Mouse (Mus musculus): ENCODE results near the gene Tenm3.

Gene Tenm3

DNA sequence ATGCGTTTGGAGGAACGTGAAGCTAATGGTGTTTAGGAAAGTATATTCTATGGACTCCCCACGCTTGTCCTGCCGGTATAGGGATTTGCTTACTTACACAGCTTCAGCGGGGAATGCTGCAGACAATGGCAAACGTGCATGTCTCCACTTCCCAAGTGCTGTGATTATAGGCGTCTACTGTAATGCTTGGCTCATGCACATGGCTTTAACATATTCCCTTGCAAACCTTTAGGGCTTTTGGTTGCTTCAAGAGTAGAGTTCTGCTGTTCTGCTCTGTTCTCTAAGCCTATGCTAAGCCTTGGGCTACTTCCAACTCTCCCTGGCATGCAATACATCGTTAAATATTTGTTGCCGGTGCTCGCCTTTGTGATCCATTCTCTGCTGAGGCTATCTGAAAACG, 102.8 kb downstream of the Tenm3 start:
- DNase-seq (ENCODE audit: low spot score in 2 of 2) = no peak

DNA sequence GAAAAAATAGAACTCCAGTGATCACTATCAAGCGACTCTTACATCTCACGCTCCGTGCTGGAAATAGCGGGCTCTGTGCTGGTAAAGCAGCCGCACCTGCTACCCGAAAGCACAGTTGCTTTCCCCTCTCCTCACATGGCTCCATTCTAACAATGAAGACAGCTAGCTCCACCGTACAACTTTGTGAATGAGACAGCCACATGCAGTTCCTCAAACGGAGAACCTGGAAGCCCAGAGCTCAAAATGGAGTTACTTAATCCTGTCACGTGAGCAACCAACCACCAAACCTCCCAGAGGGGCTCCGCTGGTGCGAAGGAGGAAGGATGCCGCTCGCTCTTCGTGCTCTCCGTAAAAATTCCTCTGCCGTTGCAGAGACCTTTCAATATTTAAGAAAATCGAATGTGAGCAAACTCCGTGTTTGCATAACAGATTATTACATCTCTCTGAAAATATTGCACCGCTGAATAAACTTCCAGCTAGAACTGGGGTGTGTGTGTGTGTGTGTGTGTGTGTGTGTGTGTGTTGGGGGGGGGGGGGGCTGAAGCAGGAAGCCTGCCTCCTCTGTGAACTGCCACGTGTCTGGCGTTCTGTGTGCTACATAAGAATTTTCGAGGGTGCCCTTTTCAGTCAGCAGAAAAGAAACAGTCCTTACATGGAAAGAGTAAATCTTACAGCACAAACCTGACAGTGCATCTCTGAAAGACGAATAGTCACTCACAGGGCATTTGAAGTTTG, 103.4 kb downstream of the Tenm3 start:
- no peak for DNase-seq (ENCODE audit: low spot score in 2 of 2)

DNA sequence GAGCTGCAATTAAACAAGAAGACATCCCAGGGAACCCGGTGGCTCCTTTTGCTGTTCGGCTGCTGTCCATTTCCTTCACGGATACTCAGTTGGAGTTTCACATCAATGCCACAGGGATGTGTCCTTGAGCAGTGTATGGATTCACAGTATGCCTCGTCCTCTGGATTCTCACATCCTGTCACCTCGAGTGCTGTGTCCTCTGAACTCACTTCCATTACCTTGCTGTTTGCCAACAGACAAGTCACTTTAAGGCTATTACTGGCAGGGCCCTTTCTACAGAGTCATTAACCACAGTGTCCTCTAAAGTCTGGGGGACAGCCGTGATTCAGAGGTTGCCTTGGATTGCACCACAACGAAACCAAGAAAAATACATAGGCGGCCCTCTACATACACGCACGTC, 110.0 kb downstream of the Tenm3 start:
- no peak for DNase-seq (ENCODE audit: low spot score in 2 of 2)

DNA sequence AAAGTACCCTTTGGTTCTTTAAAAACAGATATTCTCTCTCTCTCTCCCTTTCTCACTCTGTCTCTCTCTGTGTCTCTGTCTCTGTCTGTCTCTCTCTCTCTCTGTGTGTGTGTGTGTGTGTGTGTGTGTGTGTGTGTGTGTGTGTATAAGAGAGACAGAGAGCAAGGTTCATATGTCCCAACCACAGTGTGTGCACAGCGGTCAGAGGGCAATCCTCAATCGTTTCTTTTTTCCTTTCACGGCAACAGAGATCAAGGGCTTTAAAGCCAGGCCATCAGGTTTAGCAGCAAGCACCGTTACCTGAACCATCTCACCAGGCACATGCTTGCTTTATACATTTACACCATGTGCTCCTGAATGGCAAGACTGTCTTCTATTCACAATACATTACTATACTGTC, 110.7 kb downstream of the Tenm3 start:
- DNase-seq (ENCODE audit: low spot score in 2 of 2) = no peak

DNA sequence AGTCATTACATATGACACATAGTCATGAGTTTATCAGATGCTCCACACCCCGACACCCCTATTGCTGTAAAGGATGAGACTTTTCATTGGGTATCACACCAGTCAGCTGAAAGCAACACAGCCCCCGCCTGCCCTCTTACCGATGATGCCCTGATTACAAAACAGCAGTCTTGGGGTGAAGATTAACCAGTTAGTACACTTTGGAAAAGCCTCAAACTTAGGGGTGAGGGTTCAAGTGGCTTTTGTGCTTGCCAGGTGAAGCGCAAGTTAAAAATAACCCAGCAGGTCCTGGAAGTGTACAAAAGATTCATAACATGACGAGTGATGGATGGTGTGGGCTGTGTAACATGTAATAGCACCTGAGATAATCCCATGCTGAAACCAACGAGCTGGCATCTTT, 113.0 kb downstream of the Tenm3 start:
- no peak for DNase-seq (ENCODE audit: low spot score in 2 of 2)

DNA sequence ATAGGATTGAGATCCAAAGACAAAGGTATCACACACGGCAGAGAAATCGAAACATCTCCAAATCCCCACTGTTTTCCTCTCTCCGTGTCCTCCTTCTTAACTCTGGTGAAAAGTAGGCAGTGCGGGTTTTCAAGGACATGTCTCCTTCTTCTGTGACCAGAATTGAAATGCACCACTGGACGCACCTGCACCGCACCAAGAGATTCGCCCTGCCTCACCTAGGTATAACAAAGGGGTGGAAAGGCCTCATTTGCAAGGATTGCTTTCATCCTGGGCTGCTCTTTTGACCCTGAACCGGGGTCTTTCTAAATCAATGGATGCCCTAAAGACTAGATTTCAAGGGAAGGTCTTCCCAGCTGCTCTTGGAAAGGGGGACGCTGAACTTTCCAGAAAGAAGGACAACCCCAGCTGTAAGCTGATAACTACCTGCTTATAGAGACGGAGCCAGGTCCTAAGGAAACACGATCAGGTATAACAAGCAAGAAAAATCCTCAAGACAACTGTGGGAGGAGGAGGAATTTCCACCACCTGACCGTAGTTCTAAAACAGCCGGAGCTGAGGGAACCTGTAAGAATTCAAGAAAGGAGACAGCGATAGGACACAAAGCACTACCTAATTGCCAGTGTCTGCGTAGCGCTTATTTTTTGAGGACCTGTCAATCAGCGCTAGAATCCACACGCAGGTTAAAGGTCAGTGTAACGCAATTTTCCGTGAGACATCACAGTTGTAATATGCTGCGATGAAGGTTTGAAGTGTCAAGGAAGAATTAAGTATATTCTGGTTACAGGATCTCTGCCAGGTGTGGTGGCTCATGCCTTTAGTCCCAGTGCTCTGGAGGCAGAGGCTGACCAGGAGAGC, 114.7 kb downstream of the Tenm3 start:
- no peak for DNase-seq (ENCODE audit: low spot score in 2 of 2)

DNA sequence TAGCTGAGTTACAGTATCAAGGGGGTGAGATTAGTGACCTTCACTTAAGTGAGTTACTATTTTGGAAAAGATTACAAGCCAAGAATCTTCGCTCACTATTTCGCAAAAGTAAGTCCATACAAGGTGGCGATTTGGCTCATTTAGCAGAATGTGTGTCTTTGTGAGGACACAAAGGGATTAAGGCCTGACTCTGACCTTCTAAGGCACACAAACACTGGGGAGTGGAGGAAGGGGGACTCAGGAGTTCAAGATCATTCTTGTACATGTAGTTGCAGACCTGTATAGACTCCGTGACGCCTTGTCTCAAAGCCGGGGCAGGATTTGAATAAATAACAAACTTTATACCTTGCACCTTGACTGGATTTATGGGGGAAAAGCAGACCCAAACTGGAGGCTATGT, 115.7 kb downstream of the Tenm3 start:
- DNase-seq (ENCODE audit: low spot score in 2 of 2) = no peak

DNA sequence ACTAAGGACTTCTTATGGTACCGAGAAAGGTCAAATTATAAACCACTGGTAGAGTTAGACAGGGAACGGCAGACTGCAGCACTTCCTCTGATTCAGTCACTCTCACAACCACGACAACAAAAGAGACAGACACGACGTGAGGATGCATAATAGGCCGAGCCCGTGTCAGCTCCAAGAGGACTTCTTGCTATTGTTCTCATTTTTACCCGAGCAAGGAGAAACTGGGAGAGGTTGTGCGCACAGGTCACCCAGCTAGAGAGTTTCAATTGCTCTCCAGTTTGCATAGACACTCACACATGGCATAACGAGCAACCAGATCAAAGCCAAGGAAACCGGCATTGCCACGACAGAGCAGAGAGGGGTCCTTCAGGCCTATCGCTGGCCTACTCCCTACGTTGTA, 121.0 kb downstream of the Tenm3 start:
- no peak for DNase-seq (ENCODE audit: low spot score in 2 of 2)

DNA sequence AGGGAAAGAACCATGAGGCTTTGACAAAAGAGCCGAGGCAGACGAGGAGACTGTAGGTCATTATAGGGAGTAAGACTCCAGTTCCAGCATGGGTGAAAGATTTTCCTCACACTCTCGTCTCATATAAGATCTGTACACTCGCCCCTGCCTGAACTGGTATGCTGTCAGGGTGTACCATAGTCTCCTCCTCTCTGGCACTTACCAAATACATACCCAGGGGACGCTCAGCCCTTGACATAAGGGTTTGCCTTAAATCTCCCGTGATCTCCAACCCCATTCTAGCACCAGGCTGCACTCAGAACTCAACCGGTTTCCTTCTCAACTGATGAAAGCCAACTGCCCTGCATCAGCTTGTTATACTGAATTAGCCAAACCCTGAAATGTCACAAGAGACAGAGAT, 121.4 kb downstream of the Tenm3 start:
- DNase-seq (ENCODE audit: low spot score in 2 of 2) = no peak

DNA sequence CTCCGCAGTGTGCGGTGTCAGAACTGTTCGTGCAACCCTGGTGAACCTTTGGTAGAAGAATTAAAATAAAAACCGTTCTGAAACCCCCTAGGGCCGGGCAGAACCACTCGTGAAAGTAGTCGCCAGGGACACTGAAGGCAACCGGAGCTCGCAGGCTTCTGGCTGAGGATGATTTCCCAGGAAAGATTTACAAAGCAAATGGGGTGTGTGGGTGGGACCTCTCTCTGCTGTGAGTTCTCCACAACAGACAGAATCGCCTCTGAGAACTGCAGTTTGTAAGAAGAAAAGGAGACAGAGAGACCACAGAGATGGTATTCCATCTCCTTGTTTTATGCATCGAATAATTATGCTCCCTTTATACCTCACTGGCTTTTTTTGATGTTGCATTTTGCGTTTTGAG, 122.4 kb downstream of the Tenm3 start:
- no peak for DNase-seq (ENCODE audit: low spot score in 2 of 2)

DNA sequence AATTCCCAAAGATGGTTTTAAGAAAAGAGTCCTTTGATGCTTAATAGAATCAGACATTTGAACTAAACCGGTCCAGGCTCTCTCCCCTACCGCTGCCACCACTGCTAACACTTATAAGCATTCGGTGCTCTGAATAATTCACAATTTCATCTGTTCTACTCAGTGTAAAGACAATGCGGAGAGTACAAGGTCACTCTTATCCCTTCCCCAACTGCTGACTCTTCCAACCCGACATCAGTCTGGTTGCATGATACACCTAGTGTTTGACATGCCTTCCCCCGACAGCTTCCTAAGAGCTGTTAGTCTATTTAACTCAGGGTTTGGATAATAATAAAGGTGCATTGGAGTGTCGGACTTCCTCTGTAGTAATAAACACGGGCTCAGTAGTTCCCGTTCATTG, 128.1 kb downstream of the Tenm3 start:
- no peak for DNase-seq (ENCODE audit: low spot score in 2 of 2)

DNA sequence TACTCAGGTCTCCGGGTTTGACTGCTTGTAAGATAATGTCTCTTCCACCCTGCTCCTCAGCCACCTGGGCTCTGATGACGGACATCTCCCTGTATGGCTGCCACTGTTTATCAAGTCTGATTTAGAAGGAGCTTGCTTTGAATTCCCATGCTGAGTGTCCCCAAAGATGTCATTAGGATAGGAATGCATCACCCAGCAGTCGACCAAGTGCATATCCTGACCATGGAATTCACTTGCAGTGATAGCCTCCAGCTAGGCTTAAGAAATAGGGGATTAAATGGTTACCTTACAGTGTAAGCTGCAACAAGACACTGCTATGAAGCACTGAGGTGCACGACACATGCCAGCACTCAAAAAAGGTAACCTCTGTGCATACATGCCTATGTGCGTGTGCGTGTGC, 137.1 kb downstream of the Tenm3 start:
- no peak for DNase-seq (ENCODE audit: low spot score in 2 of 2)

DNA sequence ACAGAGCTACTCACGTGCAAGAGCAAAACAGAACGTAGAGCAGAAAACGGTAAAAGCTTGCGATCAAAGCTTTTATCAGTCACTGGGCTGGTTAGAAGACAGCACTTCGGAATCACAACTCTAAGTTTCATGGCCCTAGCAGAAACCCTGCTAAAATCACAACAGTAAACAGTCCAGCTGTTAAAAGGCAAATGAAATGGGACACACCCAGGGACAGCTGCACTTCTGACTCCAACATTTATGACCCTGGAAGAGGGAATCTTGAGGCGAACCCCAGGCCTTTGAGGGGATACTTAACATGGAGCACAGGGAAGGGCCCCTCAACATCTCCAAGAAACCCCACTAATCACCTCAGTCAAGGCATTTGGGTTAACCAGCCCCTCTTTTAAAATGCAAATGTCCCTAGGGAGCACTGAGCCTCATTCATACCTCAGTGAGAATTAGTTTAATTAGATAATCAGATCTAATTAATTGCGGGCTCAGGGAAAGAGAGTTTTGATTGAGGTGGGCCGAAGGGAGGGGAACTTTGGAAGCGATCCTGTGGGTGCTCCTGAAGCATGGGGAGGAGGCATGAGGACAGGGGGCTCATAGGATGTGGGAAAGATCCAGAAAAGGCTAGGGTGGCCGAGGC, 138.8 kb downstream of the Tenm3 start:
- DNase-seq (ENCODE audit: low spot score in 2 of 2) = peak in 1 of 2 experiments; percentile 21

DNA sequence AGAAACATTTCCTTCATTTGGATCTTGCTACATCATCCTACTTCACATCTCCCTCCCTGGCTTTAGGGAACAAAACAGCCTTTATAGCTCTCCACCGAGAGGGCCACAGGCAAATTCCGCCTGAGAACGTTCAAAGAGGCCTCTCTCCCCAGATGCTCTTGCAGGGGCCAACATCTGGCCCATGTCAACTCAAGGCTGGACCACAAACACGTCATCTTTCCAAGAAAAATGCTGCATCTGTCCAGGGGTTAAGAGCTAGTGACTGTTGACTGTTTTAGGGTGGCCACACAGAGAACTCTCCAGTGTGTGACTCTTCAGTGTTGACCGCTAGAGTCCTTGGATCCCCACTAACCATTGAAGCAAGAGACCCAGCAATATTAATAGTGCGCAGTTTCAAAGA, 139.3 kb downstream of the Tenm3 start:
- DNase-seq (ENCODE audit: low spot score in 2 of 2) = peak; percentile 65 to 68

DNA sequence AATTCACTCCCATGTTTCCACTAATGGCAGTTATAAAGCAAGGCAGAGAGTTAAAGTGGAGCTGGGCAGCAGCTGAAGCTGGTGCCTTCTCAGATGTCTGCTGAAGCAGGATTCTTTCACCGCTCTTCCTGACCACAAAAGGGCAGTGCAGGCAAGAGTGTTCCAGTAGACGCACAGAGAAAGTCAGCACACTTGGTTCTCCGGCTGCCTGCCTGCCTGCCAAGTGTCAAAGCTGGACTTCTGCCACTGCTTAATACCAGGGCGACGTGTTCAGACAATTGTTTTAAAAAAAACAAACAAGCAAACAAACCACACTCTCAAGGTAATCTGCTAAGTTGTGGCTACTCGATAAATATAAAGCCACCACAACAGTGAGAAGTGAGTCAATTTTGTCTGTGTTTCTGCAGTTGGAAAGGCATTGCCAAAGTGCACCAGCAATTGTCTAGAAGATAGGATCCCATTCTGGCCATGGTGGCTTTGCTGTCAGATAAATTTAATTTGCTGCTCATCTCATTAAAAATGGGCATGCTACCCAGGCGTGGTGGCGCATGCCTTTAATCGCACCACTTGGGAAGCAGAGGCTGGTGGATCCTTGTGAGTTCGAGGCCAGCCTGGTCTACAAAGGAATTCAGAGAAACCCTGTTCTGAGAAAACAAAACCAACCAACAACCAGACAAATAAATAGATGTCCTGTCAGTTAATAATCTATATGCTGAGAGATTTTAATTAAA, 152.9 kb downstream of the Tenm3 start:
- peak; percentile 16 to 51 for DNase-seq (ENCODE audit: low spot score in 2 of 2)

DNA sequence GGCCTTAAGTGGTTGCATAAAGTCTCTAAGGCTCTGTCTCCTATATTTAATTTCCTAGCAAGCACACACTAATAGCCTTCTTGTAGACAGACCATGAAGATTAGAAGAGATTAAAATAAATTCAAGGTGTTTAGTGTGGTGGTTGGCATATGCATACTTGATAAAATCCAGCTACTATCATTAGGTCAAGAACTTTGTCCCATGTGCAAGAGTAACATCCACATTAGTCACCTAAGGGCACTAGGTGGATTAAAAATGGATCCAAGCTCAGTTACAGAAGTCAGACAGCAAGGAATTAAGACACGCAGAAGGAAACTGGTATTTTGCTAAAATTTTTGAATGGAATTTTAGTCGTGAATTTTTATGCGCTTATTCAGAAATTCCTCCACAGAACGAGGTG, 155.0 kb downstream of the Tenm3 start:
- no peak for DNase-seq (ENCODE audit: low spot score in 2 of 2)

DNA sequence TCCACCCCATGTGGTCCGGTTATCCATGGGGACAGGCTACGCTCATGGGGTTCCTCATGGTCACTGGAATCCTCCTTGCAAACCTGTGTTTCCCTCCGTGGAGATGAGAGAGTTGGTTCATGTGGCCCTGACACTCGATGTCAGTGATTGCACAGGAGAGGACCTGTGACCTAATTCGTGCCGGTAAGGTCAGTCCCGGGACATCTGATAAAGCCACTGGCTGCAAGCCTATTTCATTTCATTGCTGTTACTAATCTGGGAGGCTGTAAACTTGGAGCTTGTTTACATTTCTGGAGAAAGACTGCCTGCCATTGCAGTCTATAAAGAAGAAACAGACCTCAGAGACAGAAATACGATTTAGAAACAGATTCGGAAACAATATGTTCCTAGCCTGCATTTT, 155.6 kb downstream of the Tenm3 start:
- no peak for DNase-seq (ENCODE audit: low spot score in 2 of 2)

DNA sequence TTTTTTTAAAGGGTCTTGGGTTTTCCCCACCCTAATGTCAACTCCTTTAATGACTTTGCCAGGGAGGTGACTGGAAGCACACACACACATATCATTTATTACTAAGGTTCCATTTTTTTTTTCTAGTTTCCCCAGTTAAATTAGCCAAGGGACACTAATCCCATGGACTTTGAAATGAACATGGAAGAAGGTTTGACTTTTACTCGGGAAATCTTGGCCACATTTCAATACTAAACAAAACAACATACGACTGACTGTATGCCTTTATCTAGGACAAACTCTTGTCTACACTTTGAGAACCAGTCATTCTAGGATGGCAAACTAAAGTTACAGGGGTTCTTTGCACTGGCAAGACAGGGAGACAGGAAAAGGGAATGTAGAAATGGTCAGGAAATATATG, 170.3 kb downstream of the Tenm3 start:
- DNase-seq (ENCODE audit: low spot score in 2 of 2) = no peak

DNA sequence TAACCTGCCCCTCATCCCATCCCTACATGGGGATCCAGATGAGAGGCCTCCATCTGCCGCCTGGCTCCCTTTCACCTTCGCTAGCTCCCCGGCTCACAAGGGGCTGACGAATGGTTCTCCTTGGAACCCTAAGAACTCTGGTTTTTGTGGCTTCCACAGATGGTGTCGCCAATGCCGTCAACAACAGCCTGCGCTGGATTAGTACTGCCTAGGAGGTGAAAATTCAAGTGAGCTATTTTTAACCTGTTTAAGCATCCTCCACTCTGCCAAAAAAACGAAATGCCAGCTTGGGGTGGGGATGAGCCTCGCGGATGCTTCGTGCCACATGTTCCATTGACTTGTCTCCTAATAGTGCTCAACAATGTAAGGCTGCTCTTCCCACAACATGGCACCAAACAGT, 171.3 kb downstream of the Tenm3 start:
- no peak for DNase-seq (ENCODE audit: low spot score in 2 of 2)

DNA sequence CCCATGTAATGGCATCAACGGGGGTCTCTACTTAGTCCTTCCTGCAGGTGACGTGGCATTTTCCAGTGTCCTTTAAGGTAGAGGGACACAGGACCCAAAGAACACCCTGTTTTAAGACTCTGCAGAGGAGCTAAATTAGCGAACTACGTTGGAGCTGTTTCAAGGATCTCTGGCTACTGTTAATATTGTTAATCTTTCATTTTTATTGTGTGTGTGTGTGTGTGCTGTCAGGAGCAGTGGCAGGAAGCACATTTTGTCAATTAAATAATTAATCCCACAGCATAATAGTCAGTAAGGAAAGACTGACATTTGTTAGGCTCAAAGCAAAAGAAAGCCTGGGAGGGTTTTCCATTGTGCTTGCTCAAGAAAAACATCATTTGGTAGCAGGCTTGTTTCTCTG, 172.4 kb downstream of the Tenm3 start:
- no peak for DNase-seq (ENCODE audit: low spot score in 2 of 2)

DNA sequence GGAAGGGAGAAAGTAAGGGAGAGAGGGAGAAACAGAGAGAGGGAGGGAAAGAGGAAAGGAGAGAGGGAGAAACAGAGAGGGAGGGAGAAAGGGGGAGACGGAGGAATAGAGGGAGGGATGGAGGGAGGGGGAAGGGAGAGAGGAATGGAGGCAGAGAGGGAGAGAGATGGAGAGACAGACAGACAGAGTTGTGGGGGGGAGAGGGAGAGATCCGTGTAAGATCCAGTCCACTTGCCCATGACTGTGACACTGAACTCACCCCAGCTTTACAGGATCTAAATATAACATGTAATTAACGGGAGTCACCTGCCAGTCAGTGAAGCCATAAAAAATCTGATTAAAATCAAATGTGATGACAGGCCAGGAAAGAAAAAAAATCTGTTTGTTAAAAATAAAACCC, 172.9 kb downstream of the Tenm3 start:
- no peak for DNase-seq (ENCODE audit: low spot score in 2 of 2)

DNA sequence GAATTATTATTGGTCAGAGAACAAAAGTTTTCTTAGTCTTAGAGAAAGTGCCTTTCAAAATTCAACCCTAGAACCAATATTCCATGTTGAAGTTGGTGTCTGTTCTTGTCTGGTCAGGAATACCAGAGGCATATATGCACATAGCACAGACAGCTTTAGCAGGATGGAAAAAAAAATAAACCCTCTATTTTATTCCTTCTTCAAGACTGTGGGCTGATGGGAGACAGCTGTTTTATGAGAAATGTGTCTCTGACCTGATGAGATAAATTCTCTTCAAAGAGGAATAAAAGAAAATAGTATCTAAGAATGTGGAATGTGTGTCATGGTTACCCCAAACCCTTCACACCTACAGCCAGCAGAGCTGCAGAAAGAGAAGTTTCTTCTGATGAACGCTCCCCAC, 173.4 kb downstream of the Tenm3 start:
- no peak for DNase-seq (ENCODE audit: low spot score in 2 of 2)

Measured in heart, adult 9 months (tissue).